Mouse (Mus musculus) stomach, postnatal 0 days (tissue): ENCODE results near the gene Nfib.

Experiments used
- CTCF ChIP-seq: IDR thresholded peaks from 2 replicates; pipeline ENCODE4 v1.5.1; 2016; ENCODE audit warnings: antibody characterized with exemption, low read depth, mild to moderate bottlenecking, moderate library complexity
- EP300 ChIP-seq: optimal IDR thresholded peaks from 2 replicates; pipeline ENCODE3; 2016; ENCODE audit warnings: antibody characterized with exemption

DNA sequence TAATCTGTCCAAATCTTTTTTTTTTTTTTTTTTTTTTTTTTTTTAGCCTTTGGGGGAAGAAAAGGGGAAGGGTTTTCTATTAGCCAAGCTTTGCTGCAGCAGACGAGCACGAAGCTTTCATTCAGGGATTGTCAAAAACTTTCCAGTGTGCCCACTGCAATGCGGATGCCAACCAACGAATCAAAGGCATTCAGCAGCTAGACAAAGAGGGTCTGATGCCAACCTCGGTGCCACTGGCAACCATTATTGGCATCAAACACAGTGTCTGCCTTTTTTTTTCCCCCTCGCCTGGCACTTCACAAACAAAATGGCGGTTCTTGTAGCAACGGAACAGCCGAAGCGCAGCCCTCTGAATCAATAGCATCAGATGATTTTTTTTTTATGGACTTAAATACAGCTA lies 210.7 kb downstream of the Nfib start:
- no peak for TF ChIP-seq CTCF
- no peak for TF ChIP-seq EP300
